8 mouse cellular contexts compared by ENCODE assay signal in genomic region chr5:52878847-52879246, GRCm38 (mm10). TPM values are rescaled to one million over a fixed set of nuclear protein-coding genes. Genes with fewer than 3 reads are reported as not detected.
DNase-seq lines count a peak whose midpoint lies in the region; ATAC-seq and TF ChIP-seq lines count a peak whose summit lies in the region.

No protein-coding gene starts in this region.

- 2% methylated on average over 8 of the region's 14 CpGs for WGBS in heart, postnatal 0 days
- WGBS in liver, postnatal 0 days (ENCODE audit: insufficient replicate concordance) = 5% methylated on average over 9 of the region's 14 CpGs
- WGBS in neural tube, embryonic 14.5 days = 7% methylated on average over 8 of the region's 14 CpGs

- H3K9ac ChIP-seq in heart, postnatal 0 days (replicated peaks; ENCODE audit: low read depth, low read length) = no peak overlapping the region
- no peak overlapping the region for H3K9ac ChIP-seq in liver, postnatal 0 days (replicated peaks)
- H3K9ac ChIP-seq in neural tube, embryonic 14.5 days (replicated peaks; ENCODE audit: low read depth, low read length) = no peak overlapping the region

- H3K36me3 ChIP-seq in heart, postnatal 0 days (replicated peaks; ENCODE audit: control insufficient read depth, insufficient read depth, low read length) = no peaks in the 10 kb centered on the region
- no peaks in the 10 kb centered on the region for H3K36me3 ChIP-seq in liver, postnatal 0 days (replicated peaks; ENCODE audit: insufficient read depth, low read length)
- no peaks in the 10 kb centered on the region for H3K36me3 ChIP-seq in neural tube, embryonic 14.5 days (ENCODE audit: control insufficient read depth, insufficient read depth, low read length)

- peak; percentile 75 for TF ChIP-seq CTCF in heart, postnatal 0 days (IDR thresholded peaks at IDR 0.05; ENCODE audit: low read depth)
- peak; percentile 78 for TF ChIP-seq CTCF in liver, postnatal 0 days (IDR thresholded peaks at IDR 0.05; ENCODE audit: low read depth)

- no peak for TF ChIP-seq EP300 in heart, postnatal 0 days (IDR thresholded peaks at IDR 0.05; ENCODE audit: low read depth)
- no peak for TF ChIP-seq EP300 in liver, postnatal 0 days (IDR thresholded peaks at IDR 0.05; ENCODE audit: low read depth)

- 0 out of 2 replicates have a peak, but pooled peaks have one; percentile 51 for ATAC-seq in heart, postnatal 0 days (ENCODE audit: insufficient read depth, low read depth)
- no peak for ATAC-seq in liver, postnatal 0 days
- peak; percentile 80; the same call in 1 of the 2 replicates for ATAC-seq in neural tube, embryonic 14.5 days (ENCODE audit: low read depth)

- H3K4me1 ChIP-seq in heart, postnatal 0 days (ENCODE audit: control insufficient read depth, insufficient read depth) = no peaks in the 10 kb centered on the region
- no peaks in the 10 kb centered on the region for H3K4me1 ChIP-seq in liver, postnatal 0 days (ENCODE audit: insufficient read depth)
- H3K4me1 ChIP-seq in neural tube, embryonic 14.5 days (ENCODE audit: control insufficient read depth, insufficient read depth, low read length) = no peaks in the 10 kb centered on the region

- DNase-seq in CD4-positive, CD25-positive, alpha-beta regulatory T cell, adult 2 months (ENCODE audit: low read depth, low spot score) = peak; percentile 81
- DNase-seq in adrenal gland, adult 18-20 months (ENCODE audit: low spot score in 2 of 2) = peak; percentile 29 to 31
- peak; percentile 63 for DNase-seq in embryo, embryonic 11.5 days (ENCODE audit: low read depth, low spot score)
- DNase-seq in heart, postnatal 0 days (ENCODE audit: low spot score) = peak; percentile 58
- peak; percentile 86 for DNase-seq in kidney, postnatal 10 days
- DNase-seq in liver, postnatal 0 days = peak; percentile 65
- DNase-seq in thymus, postnatal 36 days = peak; percentile 57 to 60

- no peaks in the 10 kb centered on the region for H3K27me3 ChIP-seq in heart, postnatal 0 days (ENCODE audit: control insufficient read depth, insufficient read depth, low read length)
- H3K27me3 ChIP-seq in liver, postnatal 0 days (ENCODE audit: insufficient read depth, low read length) = no peaks in the 10 kb centered on the region
- no peaks in the 10 kb centered on the region for H3K27me3 ChIP-seq in neural tube, embryonic 14.5 days (ENCODE audit: control insufficient read depth, insufficient read depth, low read length)

- H3K9me3 ChIP-seq in heart, postnatal 0 days (replicated peaks; ENCODE audit: control insufficient read depth, low read length) = no peaks in the 10 kb centered on the region
- no peaks in the 10 kb centered on the region for H3K9me3 ChIP-seq in liver, postnatal 0 days (ENCODE audit: low read length)
- H3K9me3 ChIP-seq in neural tube, embryonic 14.5 days (ENCODE audit: control insufficient read depth, low read length) = no peaks in the 10 kb centered on the region

- no peak overlapping the region for H3K4me2 ChIP-seq in heart, postnatal 0 days (ENCODE audit: low read depth, low read length)
- H3K4me2 ChIP-seq in liver, postnatal 0 days (ENCODE audit: low read depth, low read length) = no peak overlapping the region
- no peak overlapping the region for H3K4me2 ChIP-seq in neural tube, embryonic 14.5 days (ENCODE audit: low read depth, low read length)

- H3K4me3 ChIP-seq in heart, postnatal 0 days (ENCODE audit: low read depth, low read length) = no peak overlapping the region
- no peak overlapping the region for H3K4me3 ChIP-seq in liver, postnatal 0 days (ENCODE audit: low read depth, low read length)
- H3K4me3 ChIP-seq in neural tube, embryonic 14.5 days (ENCODE audit: low read depth, low read length) = no peak overlapping the region

- no peak overlapping the region for H3K27ac ChIP-seq in heart, postnatal 0 days (ENCODE audit: low read depth)
- no peak overlapping the region for H3K27ac ChIP-seq in liver, postnatal 0 days (ENCODE audit: low read depth)
- H3K27ac ChIP-seq in neural tube, embryonic 14.5 days (ENCODE audit: low read depth, low read length) = no peak overlapping the region

RNA-seq across cellular contexts. Expression of gene Anapc4, which starts 45.0 kb away (rescaled TPM):
- 10 to 100 TPM; 43.7 to 50.2 TPM for total RNA-seq in adrenal gland, adult 18-20 months (2021)
- total RNA-seq in heart, postnatal 0 days (2014; rRNA removed; ENCODE audit: low replicate concordance) = 26.9 and 33.7 TPM in 2 replicates
- 48.7 and 52.5 TPM in 2 replicates for polyA plus RNA-seq in heart, postnatal 0 days (2015; fragmentation: Nextera tagmentation; extraction: Ambion mirVana)
- 17.6 and 18.1 TPM in 2 replicates for polyA plus RNA-seq in liver, postnatal 0 days (2015; fragmentation: Nextera tagmentation; extraction: Ambion mirVana)
- polyA plus RNA-seq in neural tube, embryonic 14.5 days (2014; fragmentation: Nextera tagmentation; extraction: Ambion mirVana) = 115 and 133 TPM in 2 replicates

Comparison
In these comparisons a context has a peak if more than half of its experiments do, and no peak if none do; other contexts are left out.
1. DNase-seq: peak in every context shown above with its lines; median percentile 86 in kidney, postnatal 10 days; 81 in CD4-positive, CD25-positive, alpha-beta regulatory T cell, adult 2 months; 65 in liver, postnatal 0 days; 63 in embryo, embryonic 11.5 days; 58 in thymus, postnatal 36 days; 58 in heart, postnatal 0 days; 30 in adrenal gland, adult 18-20 months.